Mouse (Mus musculus) liver, embryonic 14.5 days (tissue): ENCODE data around the gene Ccdc78.

Source experiments
- CTCF ChIP-seq: IDR thresholded peaks from 2 replicates; pipeline ENCODE4 v1.5.1; 2016; ENCODE audit warnings: antibody characterized with exemption, low read depth, control low read depth
- EP300 ChIP-seq: IDR thresholded peaks from 2 replicates; pipeline ENCODE4 v1.6.1; 2016; ENCODE audit warnings: antibody characterized with exemption, low read depth

DNA sequence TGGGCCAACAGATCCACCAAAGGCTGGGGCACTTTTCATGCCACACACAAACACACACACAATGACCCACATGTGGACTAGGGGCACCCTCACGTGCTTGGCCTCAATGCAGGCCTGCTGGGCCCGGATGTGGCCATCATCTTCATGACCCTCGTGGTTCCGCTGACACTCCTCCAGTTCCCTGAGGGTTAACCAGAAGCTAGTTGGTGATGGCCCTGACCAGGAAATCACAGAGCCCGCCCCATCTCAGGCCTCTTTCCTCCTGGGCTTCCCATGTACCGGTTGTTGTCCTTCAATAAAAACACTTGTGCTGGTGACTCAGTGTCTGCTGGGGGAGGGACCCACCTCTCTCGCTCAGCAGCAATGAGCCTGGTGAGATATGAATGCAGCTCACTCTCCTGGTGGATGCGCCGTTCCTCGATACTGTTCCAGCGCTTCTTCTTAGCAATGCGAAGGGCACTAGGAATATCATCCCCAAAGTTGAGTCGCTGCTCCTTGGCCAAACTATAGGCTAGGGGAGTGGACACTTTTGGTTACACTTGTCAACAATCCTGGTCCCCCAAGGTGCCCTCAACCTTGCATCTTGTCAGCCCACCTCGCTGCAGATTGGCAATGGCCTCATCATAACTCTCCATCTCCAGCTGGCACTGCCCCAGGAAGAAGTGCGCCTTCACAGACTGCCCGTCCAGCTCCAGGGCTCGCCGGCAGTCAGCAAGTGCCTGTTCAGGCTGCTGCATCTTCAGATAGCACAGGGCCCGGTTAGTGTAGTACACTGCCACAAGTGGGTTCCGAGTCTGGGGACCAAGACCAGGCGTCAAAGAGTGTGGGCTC is 45.3 kb downstream of the Ccdc78 start:
- TF ChIP-seq CTCF (no peak), EP300 (no peak)
